Mouse (Mus musculus): ENCODE measurements around the gene Sema4b.

- TF ChIP-seq ZNF384 (IDR thresholded peaks at IDR 0.05; ENCODE audit: low read depth, low read length) (no peak), ZC3H11A (IDR thresholded peaks at IDR 0.05; ENCODE audit: borderline replicate concordance, low read depth, low read length) (no peak), HCFC1 (IDR thresholded peaks at IDR 0.05; ENCODE audit: borderline replicate concordance, insufficient read depth, low read length) (peak; percentile 91), CHD2 (IDR thresholded peaks at IDR 0.05; ENCODE audit: low read depth, low read length) (peak; percentile 35; the same call in 1 of the 2 replicates)
Observed at GRCm38 (mm10) chr7:80246148-80246721, 59.6 kb downstream of the Sema4b start, which contains the start of gene Ttll13.
